Mouse (Mus musculus) gastrocnemius, postnatal 14 days (tissue): Measurements from ENCODE around the gene Gm21900. TPM values are rescaled to one million over a fixed set of nuclear protein-coding genes. Genes with fewer than 3 reads are reported as not detected.
"Not testable (repeated sequence)": the region's sequence is repeated elsewhere in the genome, so short reads cannot be mapped to it uniquely, and the experiment has no call there.

Experiments used
- DNase-seq: peaks from one replicate; pipeline ENCODE4 v3.0.0; 2021; ENCODE audit warnings: mixed read lengths
- intact Hi-C: fragments of 180-260 bp; cut with DNase I; formaldehyde crosslinking; loops from one replicate; pipeline ENCODE4 v1.15.1; 2025; ENCODE audit warnings: low total_unique reads
- long read RNA-seq, 2 experiments: library from polyadenylated mRNA; stranded (forward); transcript quantifications; one replicate each; pipeline ENCODE4 v2.0.0; 2021
- total RNA-seq, 2 experiments: library from RNA; stranded (reverse); gene quantifications; 2 replicates each; pipeline ENCODE4 v1.2.3; 2021

Gene Gm21900
- not detected for total RNA-seq
- long read RNA-seq, experiment 1, result 0 reads
- long read RNA-seq, experiment 2, result 0 reads

DNA sequence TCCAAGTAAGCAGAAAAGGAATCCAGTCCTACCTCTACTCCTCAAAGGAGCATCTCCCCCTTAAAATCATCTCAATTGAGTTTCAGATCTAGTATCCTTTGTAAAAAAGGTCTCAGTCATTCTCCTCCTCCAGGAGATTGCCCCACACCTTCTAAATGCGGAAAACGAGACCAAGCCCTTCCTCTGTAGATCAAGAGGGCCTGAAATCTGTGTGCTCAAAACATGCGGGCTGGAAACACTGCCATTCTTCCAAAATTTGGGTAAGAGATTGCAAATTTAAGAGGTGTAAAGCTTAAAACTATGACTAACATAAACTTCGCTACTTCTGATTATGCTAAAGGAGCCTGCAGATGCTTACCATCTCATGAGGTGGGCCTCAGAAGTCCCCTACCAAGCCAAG, at the start of gene Gm21900:
TSS of gene Gm21900 (plus strand) at position 301 of the 400 bp plus-strand sequence.
- DNase-seq, intact Hi-C loops: not testable (repeated sequence)

DNA sequence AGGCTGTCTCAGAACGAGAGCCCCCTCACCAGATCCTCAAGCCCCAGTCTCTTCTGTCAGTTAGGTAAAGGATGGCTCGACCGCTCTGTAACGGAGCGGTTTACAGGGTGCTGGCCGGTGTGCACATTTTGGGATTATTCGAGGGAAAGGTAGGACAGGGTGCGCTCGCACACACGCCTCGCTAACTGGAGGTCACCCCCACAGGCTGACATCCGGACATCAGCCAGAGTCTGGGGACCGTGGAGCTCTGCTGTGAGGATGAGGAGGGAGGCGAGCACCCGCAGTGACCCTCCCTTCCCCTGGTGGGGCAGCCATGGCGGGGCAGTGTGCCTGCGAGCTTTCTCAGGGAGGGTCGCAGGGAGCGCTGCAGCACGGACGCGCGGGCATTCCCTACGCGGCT, 27.4 kb downstream of the Gm21900 start:
- DNase-seq, result peak; percentile 7
- intact Hi-C loops, result not testable (repeated sequence)

Other genes starting within 250 kb of the Gm21900 start
- not detected for gene Gm28510, start 203.6 kb upstream of the Gm21900 start, total RNA-seq
- gene Gm20737, start 80.3 kb upstream of the Gm21900 start, total RNA-seq, result not detected
- gene Gm21775, start 62.9 kb upstream of the Gm21900 start, total RNA-seq, result not detected
- not detected for gene Gm20777, start 136.1 kb downstream of the Gm21900 start, total RNA-seq